Mouse (Mus musculus) heart, postnatal 0 days (tissue): ENCODE measurements around the gene Senp7. TPM values are rescaled to one million over a fixed set of nuclear protein-coding genes. Genes with fewer than 3 reads are reported as not detected.
A peak's percentile ranks its signal among the peaks of the same experiment; 100 is the strongest.

Experiments
- ATAC-seq: fragments of 200-750 bp; cut with Nextera tagmentation; 2 replicates; pipeline ENCODE4 v1.8.0; 2017; ENCODE audit warnings: low read depth, moderate number of reproducible peaks, moderate library complexity; ENCODE audit not compliant: insufficient read depth
- DNase-seq: peaks from one replicate; pipeline ENCODE4 v3.0.0-alpha.2; 2016; ENCODE audit warnings: low spot score
- H3K27ac ChIP-seq: fragments of 300-500 bp; sonication (generic); 2 replicates; pipeline ENCODE4 v1.5.1; 2014; ENCODE audit warnings: low read depth, mild to moderate bottlenecking
- H3K27me3 ChIP-seq: fragments of 300-500 bp; sonication (generic); 2 replicates; pipeline ENCODE4 v1.6.1; 2014; ENCODE audit warnings: low read length, mixed read lengths; ENCODE audit not compliant: control insufficient read depth, insufficient read depth
- H3K36me3 ChIP-seq: fragments of 300-500 bp; sonication (generic); replicated peaks from 2 replicates; pipeline ENCODE4 v1.6.1; 2014; ENCODE audit warnings: low read length, mixed read lengths; ENCODE audit not compliant: control insufficient read depth, insufficient read depth
- H3K4me1 ChIP-seq: fragments of 300-500 bp; sonication (generic); 2 replicates; pipeline ENCODE4 v1.6.1; 2014; ENCODE audit warnings: antibody characterized with exemption; ENCODE audit not compliant: control insufficient read depth, insufficient read depth
- H3K4me2 ChIP-seq: fragments of 300-500 bp; sonication (generic); 2 replicates; pipeline ENCODE4 v1.6.1; 2014; ENCODE audit warnings: low read depth, mild to moderate bottlenecking, low read length, moderate library complexity
- H3K4me3 ChIP-seq: fragments of 300-500 bp; sonication (generic); 2 replicates; pipeline ENCODE4 v1.5.1; 2014; ENCODE audit warnings: low read depth, low read length
- H3K9ac ChIP-seq: fragments of 300-500 bp; sonication (generic); replicated peaks from 2 replicates; pipeline ENCODE4 v1.6.1; 2014; ENCODE audit warnings: low read depth, low read length, mixed read lengths
- H3K9me3 ChIP-seq: fragments of 300-500 bp; sonication (generic); replicated peaks from 2 replicates; pipeline ENCODE4 v1.6.1; 2016; ENCODE audit warnings: low read length; ENCODE audit not compliant: control insufficient read depth
- CTCF ChIP-seq: IDR thresholded peaks from 2 replicates; pipeline ENCODE4 v1.5.1; 2016; ENCODE audit warnings: antibody characterized with exemption, control low read depth, low read depth
- EP300 ChIP-seq: IDR thresholded peaks from 2 replicates; pipeline ENCODE4 v1.6.1; 2016; ENCODE audit warnings: antibody characterized with exemption, low read depth
- WGBS: fragments of 180-500 bp; shearing (Covaris S2); extraction: QIAGEN DNeasy Blood & Tissue Kit; methylation state at CpG from one replicate; pipeline ENCODE4 v1.1.7; 2014; 5-methylcytosine and 5-hydroxymethylcytosine counted together
- polyA plus RNA-seq: library from polyadenylated mRNA; unstranded; fragments of >200 nt; fragmentation: Nextera tagmentation; extraction: Ambion mirVana; gene quantifications from 2 replicates; pipeline ENCODE4 v1.2.1, GENCODE M21; 2015
- total RNA-seq: library from RNA; depleted of rRNA; stranded (reverse); fragments of >200 nt; gene quantifications from 2 replicates; pipeline ENCODE4 v1.2.3, GENCODE M21; 2014; ENCODE audit warnings: low replicate concordance

The Senp7 gene
- total and polyA plus RNA-seq, 2 experiments from 2014 or later, result 9.5 to 14.0 TPM

- TF ChIP-seq CTCF, result no peak
- TF ChIP-seq EP300, result no peak
- Histone ChIP-seq H3K9me3 (no peaks in the 10 kb centered on the region), H3K27me3 (no peaks in the 10 kb centered on the region), H3K27ac (peak overlapping the region; percentile 90), H3K4me2 (peak overlapping the region; percentile 64), H3K36me3 (no peaks in the 10 kb centered on the region), H3K4me3 (peak overlapping the region; percentile 82), H3K4me1 (peaks cover 7% of the 10 kb centered on the region; the same call in 1 of the 2 replicates), H3K9ac (peak overlapping the region; percentile 76)
- ATAC-seq, result peak; percentile 89
- WGBS, result under 1% methylated on average over 45 of the region's 66 CpGs
- peak; percentile 90 for DNase-seq
Observed at GRCm38 (mm10) chr16:56075222-56076111, 27.3 kb downstream of the Senp7 start.

GRCm38 (mm10) chr16:56076121-56076869 is 28.2 kb downstream of the Senp7 start:
- DNase-seq, result no peak
- H3K27ac ChIP-seq, result peak overlapping the region; percentile 90
- H3K4me2 ChIP-seq, result peak overlapping the region; percentile 64
- H3K9me3 ChIP-seq, result no peaks in the 10 kb centered on the region
- peak overlapping the region; percentile 82 for H3K4me3 ChIP-seq
- peaks cover 7% of the 10 kb centered on the region; the same call in 1 of the 2 replicates for H3K4me1 ChIP-seq
- H3K9ac ChIP-seq, result peak overlapping the region; percentile 76
- ATAC-seq, result no peak
- TF ChIP-seq CTCF (no peak), EP300 (no peak)
- no peaks in the 10 kb centered on the region for H3K36me3 ChIP-seq
- 10% methylated on average over 11 of the region's 11 CpGs for WGBS
- no peaks in the 10 kb centered on the region for H3K27me3 ChIP-seq

GRCm38 (mm10) chr16:56079419-56079818 is 31.3 kb downstream of the Senp7 start:
- no peaks in the 10 kb centered on the region for H3K36me3 ChIP-seq
- no peak overlapping the region for H3K4me2 ChIP-seq
- H3K27me3 ChIP-seq, result no peaks in the 10 kb centered on the region
- H3K4me3 ChIP-seq, result no peak overlapping the region
- H3K27ac ChIP-seq, result no peak overlapping the region
- DNase-seq, result no peak
- H3K4me1 ChIP-seq, result peaks cover 7% of the 10 kb centered on the region; the same call in 1 of the 2 replicates
- 85% methylated on average over 1 of the region's 1 CpGs for WGBS
- no peak for ATAC-seq
- no peak for TF ChIP-seq EP300
- no peak for TF ChIP-seq CTCF
- no peak overlapping the region for H3K9ac ChIP-seq
- H3K9me3 ChIP-seq, result no peaks in the 10 kb centered on the region

GRCm38 (mm10) chr16:56081691-56082090 is 33.6 kb downstream of the Senp7 start:
- Histone ChIP-seq H3K4me2 (no peak overlapping the region), H3K4me3 (no peak overlapping the region), H3K9me3 (no peaks in the 10 kb centered on the region), H3K27ac (no peak overlapping the region), H3K36me3 (no peaks in the 10 kb centered on the region), H3K4me1 (no peaks in the 10 kb centered on the region), H3K27me3 (no peaks in the 10 kb centered on the region), H3K9ac (no peak overlapping the region)
- DNase-seq, result no peak
- 79% methylated on average over 4 of the region's 4 CpGs for WGBS
- no peak for ATAC-seq
- no peak for TF ChIP-seq CTCF
- no peak for TF ChIP-seq EP300

GRCm38 (mm10) chr16:56086336-56086735 is 38.2 kb downstream of the Senp7 start:
- WGBS, result 94% methylated on average over 2 of the region's 2 CpGs
- H3K9ac ChIP-seq, result no peak overlapping the region
- ATAC-seq, result no peak

More at GRCm38 (mm10) chr16:56086336-56086735, 38.2 kb downstream of the Senp7 start:
- DNase-seq, result no peak
- H3K27me3 ChIP-seq, result no peaks in the 10 kb centered on the region
- H3K36me3 ChIP-seq, result no peaks in the 10 kb centered on the region
- H3K4me2 ChIP-seq, result no peak overlapping the region
- H3K27ac ChIP-seq, result no peak overlapping the region
- H3K4me1 ChIP-seq, result no peaks in the 10 kb centered on the region
- H3K4me3 ChIP-seq, result no peak overlapping the region
- no peak for TF ChIP-seq CTCF
- no peak for TF ChIP-seq EP300
- no peaks in the 10 kb centered on the region for H3K9me3 ChIP-seq
